Mouse (Mus musculus): ENCODE measurements around the gene Mvp. TPM values are rescaled to one million over a fixed set of nuclear protein-coding genes. Genes with fewer than 3 reads are reported as not detected.

Mvp gene
- total RNA-seq, 2 experiments from 2014 or later = 5.2 to 6.7 TPM

Small RNAs within 50 kb of the gene (microRNA-seq; reads per million reads assigned to microRNA genes)
- gene Gm44343 = 0 reads per million in 2 experiments

Other genes with a start within 250 kb of the Mvp start
- 1 to 10 TPM; 1.8 to 2.1 TPM for gene Gdpd3, start 248.3 kb downstream of the Mvp start, total RNA-seq (2021)
- gene Ypel3, start 237.7 kb downstream of the Mvp start, total RNA-seq (2021) = 100 to 1,000 TPM; 311 to 316 TPM
- under 1 TPM in 1 of 2 experiments, not detected in 1; 0.87 TPM for gene Tbx6, start 233.1 kb downstream of the Mvp start, total RNA-seq (2021)
- gene Ppp4c, start 222.1 kb downstream of the Mvp start, total RNA-seq (2021) = 10 to 100 TPM; 48.1 to 51.3 TPM
- gene Fam57b, start 217.0 kb downstream of the Mvp start, total RNA-seq (2021) = 10 to 100 TPM; 84.6 to 91.9 TPM
- gene 4930451I11Rik, start 183.0 kb downstream of the Mvp start, total RNA-seq (2021) = not detected
- gene Doc2a, start 167.2 kb downstream of the Mvp start, total RNA-seq (2021) = 10 to 100 TPM; 47.8 to 57.6 TPM
- gene Hirip3, start 152.6 kb downstream of the Mvp start, total RNA-seq (2021) = 10 to 100 TPM; 25.5 to 35.0 TPM
- gene Ino80e, start 152.2 kb downstream of the Mvp start, total RNA-seq (2021) = 10 to 100 TPM; 44.9 to 49.9 TPM
- 100 to 1,000 TPM; 149 to 154 TPM for gene Taok2, start 129.9 kb downstream of the Mvp start, total RNA-seq (2021)
- 10 to 100 TPM; 20.2 to 22.3 TPM for gene Tmem219, start 91.7 kb downstream of the Mvp start, total RNA-seq (2021)
- 100 to 1,000 TPM; 139 TPM for gene Kctd13, start 85.7 kb downstream of the Mvp start, total RNA-seq (2021)
- 10 to 100 TPM; 44.2 to 50.3 TPM for gene Asphd1, start 65.0 kb downstream of the Mvp start, total RNA-seq (2021)
- gene Sez6l2, start 64.1 kb downstream of the Mvp start, total RNA-seq (2021) = 100 to 1,000 TPM; 400 to 404 TPM
- 100 to 1,000 TPM; 194 to 197 TPM for gene Cdipt, start 38.7 kb downstream of the Mvp start, total RNA-seq (2021)
- not detected for gene Cdiptos, start 38.5 kb downstream of the Mvp start, total RNA-seq (2021)
- gene Pagr1b, start 1.9 kb upstream of the Mvp start, total RNA-seq (2021) = 1 to 10 TPM in 1 of 2 experiments, under 1 TPM in 1; 0.66 to 2.3 TPM
- 10 to 100 TPM; 22.5 to 23.9 TPM for gene Pagr1a, start 2.7 kb upstream of the Mvp start, total RNA-seq (2021)
- 10 to 100 TPM; 39.2 to 43.8 TPM for gene Gm42742, start 6.5 kb upstream of the Mvp start, total RNA-seq (2021)
- 100 to 1,000 TPM; 191 to 195 TPM for gene Prrt2, start 6.6 kb upstream of the Mvp start, total RNA-seq (2021)
- gene Maz, start 12.4 kb upstream of the Mvp start, total RNA-seq (2021) = 100 to 1,000 TPM; 241 to 243 TPM
- gene Kif22, start 27.9 kb upstream of the Mvp start, total RNA-seq (2021) = 1 to 10 TPM; 5.0 to 5.7 TPM
- not detected for gene Zg16, start 72.7 kb upstream of the Mvp start, total RNA-seq (2021)
- gene AI467606, start 76.7 kb upstream of the Mvp start, total RNA-seq (2021) = 1 to 10 TPM; 1.2 to 1.4 TPM
- under 1 TPM in 1 of 2 experiments, not detected in 1; 0.55 TPM for gene Qprt, start 107.6 kb upstream of the Mvp start, total RNA-seq (2021)
- gene Spn, start 123.2 kb upstream of the Mvp start, total RNA-seq (2021) = under 1 TPM; 0.09 to 0.14 TPM
- 10 to 100 TPM; 81.7 to 84.1 TPM for gene Cd2bp2, start 181.4 kb upstream of the Mvp start, total RNA-seq (2021)
- gene Tbc1d10b, start 193.8 kb upstream of the Mvp start, total RNA-seq (2021) = 10 to 100 TPM; 90.2 to 97.5 TPM
- gene Mylpf, start 194.3 kb upstream of the Mvp start, total RNA-seq (2021) = 1 to 10 TPM; 2.8 to 3.3 TPM
- gene Zfp553, start 218.4 kb upstream of the Mvp start, total RNA-seq (2021) = 10 to 100 TPM; 16.9 to 18.6 TPM
- gene Sept1, start 218.5 kb upstream of the Mvp start, total RNA-seq (2021) = 1 to 10 TPM; 3.4 to 3.6 TPM
- 10 to 100 TPM; 55.3 to 55.5 TPM for gene Zfp771, start 229.7 kb upstream of the Mvp start, total RNA-seq (2021)
- 10 to 100 TPM; 30.6 to 31.0 TPM for gene Dctpp1, start 246.1 kb upstream of the Mvp start, total RNA-seq (2021)